Mouse (Mus musculus) MEL-GATA-1-ER (cell line): ENCODE measurements around the gene Zfp947.
"Not testable (repeated sequence)": the region's sequence is repeated elsewhere in the genome, so short reads cannot be mapped to it uniquely, and the experiment has no call there.

Source experiments
- DNase-seq: peaks from one replicate; pipeline ENCODE4 v3.0.0-alpha.2; 2012; ENCODE audit warnings: low read depth; ENCODE audit errors: extremely low read depth

The Zfp947 gene

DNA sequence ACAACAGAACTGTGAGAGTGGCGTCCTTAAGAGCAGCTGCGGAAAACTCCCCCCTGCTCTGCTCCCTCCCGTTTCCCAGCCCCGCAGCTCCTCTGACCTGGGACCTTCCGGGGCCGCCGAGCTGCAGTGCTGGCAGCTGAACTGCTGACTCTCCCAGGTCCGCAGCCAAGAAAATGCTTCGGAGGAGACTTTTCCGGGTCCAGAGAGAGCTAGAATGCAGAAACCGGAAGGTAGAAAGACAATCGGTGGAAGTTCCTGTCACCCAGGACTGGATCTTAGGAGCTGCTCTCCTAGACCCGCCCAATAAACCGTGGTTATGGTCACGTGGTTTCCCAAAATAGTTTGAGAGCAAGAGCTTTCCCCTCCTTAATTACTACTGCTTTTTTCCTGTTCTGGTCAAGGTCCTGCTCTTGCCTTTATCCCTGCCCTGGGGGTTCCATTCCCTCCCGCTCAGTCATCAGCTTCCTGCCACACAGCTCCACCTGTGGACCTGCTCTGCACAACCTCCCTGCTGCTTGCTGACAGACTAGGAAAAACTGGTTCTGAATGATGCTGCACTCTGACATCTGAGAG, at the start of gene Zfp947:
Gene Zfp947 (minus strand): TSS at position 469 of the 573 bp plus-strand sequence.
- peak; percentile 10 for DNase-seq

DNA sequence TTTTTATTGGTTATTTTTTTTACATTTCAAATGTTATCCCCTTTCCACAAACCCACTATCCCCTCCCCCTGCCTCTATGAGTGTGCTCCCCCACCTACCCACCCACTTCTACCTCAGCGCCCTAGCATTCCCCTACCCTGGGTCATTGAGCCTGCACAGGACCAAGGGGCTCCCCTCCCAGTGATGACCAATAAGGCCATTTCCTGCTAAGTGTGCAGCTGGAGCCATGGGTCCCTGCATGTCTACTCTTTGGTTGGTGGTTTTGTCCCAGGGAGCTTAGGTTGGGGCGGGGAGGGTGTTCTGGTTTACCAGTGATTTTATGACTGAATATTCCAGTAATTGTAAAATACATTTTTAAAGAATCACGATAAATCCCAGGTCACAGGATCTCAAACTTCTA, 686 bp downstream of the Zfp947 start:
- DNase-seq: not testable (repeated sequence)

DNA sequence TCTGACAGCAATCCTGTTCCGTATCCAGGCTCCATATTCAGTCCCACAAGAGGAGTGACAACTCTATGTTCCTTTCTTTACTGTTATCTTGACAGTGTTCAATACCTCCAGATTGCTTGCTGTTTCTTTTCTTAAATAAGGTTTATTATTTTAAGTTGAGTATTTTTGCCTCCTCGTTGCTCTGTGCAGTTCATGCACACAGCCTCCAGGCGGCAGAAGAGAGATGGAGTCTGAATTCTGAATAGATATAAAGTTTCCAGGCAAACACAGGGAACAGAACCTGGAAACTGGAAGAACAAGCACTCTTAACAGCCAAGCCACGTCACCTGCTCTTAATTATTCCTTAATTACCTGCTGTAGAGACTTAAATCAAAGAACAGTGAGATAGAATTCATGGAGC, 12.0 kb downstream of the Zfp947 start:
- DNase-seq: not testable (repeated sequence)

DNA sequence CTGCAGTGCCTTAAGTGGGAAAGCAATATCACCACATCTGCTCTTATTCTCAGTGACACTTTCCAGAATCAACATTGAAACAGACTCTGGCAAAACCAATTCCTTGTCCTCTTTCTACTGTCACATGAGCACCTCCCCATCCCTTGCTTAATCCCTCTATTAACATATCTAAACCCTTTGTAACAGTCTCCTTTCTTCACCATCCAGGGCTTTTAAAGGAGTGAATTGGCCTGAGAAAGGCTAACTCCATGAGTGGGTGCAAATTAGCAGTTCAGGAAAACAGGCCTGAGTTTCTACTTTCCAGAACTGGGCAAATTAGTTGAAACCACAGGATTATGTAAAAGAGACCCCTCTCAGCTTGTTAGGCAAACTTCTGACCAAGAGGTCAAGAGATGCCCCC, 47.2 kb downstream of the Zfp947 start:
- no peak for DNase-seq
